Mouse (Mus musculus): ENCODE data around the gene Gm20388. TPM values are rescaled to one million over a fixed set of nuclear protein-coding genes. Genes with fewer than 3 reads are reported as not detected.

The Gm20388 gene
- polyA plus RNA-seq, 1 experiment from 2014 or later, result not detected

GRCm38 (mm10) chr8:120096486-120096885 is 185.8 kb downstream of the Gm20388 start:
- no peak overlapping the region for H3K4me2 ChIP-seq (replicated peaks; ENCODE audit: low read depth)
- H3K27me3 ChIP-seq (ENCODE audit: control insufficient read depth, insufficient read depth, low read length), result no peaks in the 10 kb centered on the region
- DNase-seq (ENCODE audit: low spot score) (peak; percentile 67), ATAC-seq (ENCODE audit: low FRiP score, low TSS enrichment) (peak; percentile 71)
- 0 out of 2 replicates have a peak, but pooled peaks cover 3% of the 10 kb centered on the region for H3K4me1 ChIP-seq (replicated peaks; ENCODE audit: control insufficient read depth, insufficient read depth)
- H3K27ac ChIP-seq (replicated peaks), result no peak overlapping the region
- no peak overlapping the region for H3K9ac ChIP-seq (ENCODE audit: low read length)
- H3K4me3 ChIP-seq (ENCODE audit: low read depth, low read length), result no peak overlapping the region
- TF ChIP-seq CTCF (IDR thresholded peaks at IDR 0.05; ENCODE audit: low read depth) (no peak), EP300 (optimal IDR thresholded peaks at IDR 0.05) (no peak)
- WGBS, result 54% methylated on average over 2 of the region's 2 CpGs
- peaks cover 12% of the 10 kb centered on the region; the same call in 1 of the 2 replicates for H3K36me3 ChIP-seq (ENCODE audit: control insufficient read depth, insufficient read depth, low read length)
- H3K9me3 ChIP-seq (ENCODE audit: control insufficient read depth, low read length), result no peaks in the 10 kb centered on the region

GRCm38 (mm10) chr8:120100388-120101067 is 189.9 kb downstream of the Gm20388 start:
- 1% methylated on average over 25 of the region's 25 CpGs for WGBS
- ATAC-seq (ENCODE audit: low FRiP score, low TSS enrichment), result no peak; the same call in 1 of the 2 replicates
- no peaks in the 10 kb centered on the region for H3K27me3 ChIP-seq (ENCODE audit: control insufficient read depth, insufficient read depth, low read length)
- no peak for DNase-seq (ENCODE audit: low spot score)
- peaks cover 9% of the 10 kb centered on the region; the same call in 1 of the 2 replicates for H3K4me1 ChIP-seq (replicated peaks; ENCODE audit: control insufficient read depth, insufficient read depth)
- H3K27ac ChIP-seq (replicated peaks), result peak overlapping the region; percentile 95
- no peak for TF ChIP-seq CTCF (IDR thresholded peaks at IDR 0.05; ENCODE audit: low read depth)
- no peak for TF ChIP-seq EP300 (optimal IDR thresholded peaks at IDR 0.05)
- peak overlapping the region; percentile 85 for H3K9ac ChIP-seq (ENCODE audit: low read length)
- H3K4me2 ChIP-seq (replicated peaks; ENCODE audit: low read depth), result peak overlapping the region; percentile 93
- no peaks in the 10 kb centered on the region for H3K9me3 ChIP-seq (ENCODE audit: control insufficient read depth, low read length)
- no peaks in the 10 kb centered on the region for H3K36me3 ChIP-seq (ENCODE audit: control insufficient read depth, insufficient read depth, low read length)
- peak overlapping the region; percentile 90 for H3K4me3 ChIP-seq (ENCODE audit: low read depth, low read length)

- Histone ChIP-seq H3K36me3 (ENCODE audit: control insufficient read depth, insufficient read depth, low read length) (no peaks in the 10 kb centered on the region), H3K4me2 (replicated peaks; ENCODE audit: low read depth) (peak within 1 kb of the TSS; percentile 93), H3K9ac (ENCODE audit: low read length) (peak within 1 kb of the TSS; percentile 85), H3K27ac (replicated peaks) (peak within 1 kb of the TSS; percentile 95), H3K27me3 (ENCODE audit: control insufficient read depth, insufficient read depth, low read length) (no peaks in the 10 kb centered on the region), H3K9me3 (ENCODE audit: control insufficient read depth, low read length) (no peaks in the 10 kb centered on the region), H3K4me3 (ENCODE audit: low read depth, low read length) (peak within 1 kb of the TSS; percentile 90), H3K4me1 (replicated peaks; ENCODE audit: control insufficient read depth, insufficient read depth) (peaks cover 9% of the 10 kb centered on the region; the same call in 1 of the 2 replicates)
- DNase-seq (ENCODE audit: low spot score) (peak; percentile 86), ATAC-seq (ENCODE audit: low FRiP score, low TSS enrichment) (peak; percentile 72)
- under 1% methylated on average over 82 of the region's 88 CpGs for WGBS
- no peak for TF ChIP-seq EP300 (optimal IDR thresholded peaks at IDR 0.05)
- peak; percentile 8; the same call in 1 of the 2 replicates for TF ChIP-seq CTCF (IDR thresholded peaks at IDR 0.05; ENCODE audit: low read depth)
These were observed 190.7 kb downstream of the Gm20388 start, which contains the start of gene Zdhhc7 for GRCm38 (mm10) chr8:120101068-120101972. Gene Zdhhc7 (minus strand): TSS chr8:120101482.

- H3K4me2 ChIP-seq (replicated peaks; ENCODE audit: low read depth), result no peak overlapping the region
- no peak overlapping the region for H3K9ac ChIP-seq (ENCODE audit: low read length)
- H3K4me3 ChIP-seq (ENCODE audit: low read depth, low read length), result no peak overlapping the region
- no peaks in the 10 kb centered on the region for H3K9me3 ChIP-seq (ENCODE audit: control insufficient read depth, low read length)
- WGBS, result 76% methylated on average over 9 of the region's 9 CpGs
- ATAC-seq (ENCODE audit: low FRiP score, low TSS enrichment) (no peak), DNase-seq (ENCODE audit: low spot score) (no peak)
- peak overlapping the region; percentile 49; the same call in 1 of the 2 replicates for H3K27ac ChIP-seq (replicated peaks)
- H3K4me1 ChIP-seq (replicated peaks; ENCODE audit: control insufficient read depth, insufficient read depth), result peaks cover 9% of the 10 kb centered on the region; the same call in 1 of the 2 replicates
- TF ChIP-seq CTCF (IDR thresholded peaks at IDR 0.05; ENCODE audit: low read depth) (no peak), EP300 (optimal IDR thresholded peaks at IDR 0.05) (no peak)
- H3K27me3 ChIP-seq (ENCODE audit: control insufficient read depth, insufficient read depth, low read length), result no peaks in the 10 kb centered on the region
- H3K36me3 ChIP-seq (ENCODE audit: control insufficient read depth, insufficient read depth, low read length), result no peaks in the 10 kb centered on the region
These were observed 193.3 kb downstream of the Gm20388 start for GRCm38 (mm10) chr8:120103916-120104315.

GRCm38 (mm10) chr8:120104721-120105272 is 194.2 kb downstream of the Gm20388 start:
- peaks cover 9% of the 10 kb centered on the region; the same call in 1 of the 2 replicates for H3K4me1 ChIP-seq (replicated peaks; ENCODE audit: control insufficient read depth, insufficient read depth)
- H3K4me3 ChIP-seq (ENCODE audit: low read depth, low read length), result no peak overlapping the region
- H3K27ac ChIP-seq (replicated peaks), result peak overlapping the region; percentile 49; the same call in 1 of the 2 replicates
- no peaks in the 10 kb centered on the region for H3K9me3 ChIP-seq (ENCODE audit: control insufficient read depth, low read length)
- ATAC-seq (ENCODE audit: low FRiP score, low TSS enrichment) (peak; percentile 16; the same call in 1 of the 2 replicates), DNase-seq (ENCODE audit: low spot score) (no peak)
- no peak overlapping the region for H3K9ac ChIP-seq (ENCODE audit: low read length)
- TF ChIP-seq EP300 (optimal IDR thresholded peaks at IDR 0.05) (no peak), CTCF (IDR thresholded peaks at IDR 0.05; ENCODE audit: low read depth) (no peak)
- 36% methylated on average over 9 of the region's 9 CpGs for WGBS
- no peak overlapping the region for H3K4me2 ChIP-seq (replicated peaks; ENCODE audit: low read depth)
- no peaks in the 10 kb centered on the region for H3K36me3 ChIP-seq (ENCODE audit: control insufficient read depth, insufficient read depth, low read length)
- no peaks in the 10 kb centered on the region for H3K27me3 ChIP-seq (ENCODE audit: control insufficient read depth, insufficient read depth, low read length)
